Mouse (Mus musculus) MEL (cell line): ENCODE data around the gene Top2a. TPM values are rescaled to one million over a fixed set of nuclear protein-coding genes. Genes with fewer than 3 reads are reported as not detected.

Source experiments
- DNase-seq: peaks from one replicate; pipeline ENCODE4 v3.0.0; 2011; ENCODE audit warnings: low read depth, low spot score
- H3K27ac ChIP-seq: 2 replicates; pipeline ENCODE4 v1.5.1; 2012; ENCODE audit warnings: low read depth, mild to moderate bottlenecking, control low read depth, low read length, moderate library complexity; ENCODE audit not compliant: control insufficient read depth
- H3K27me3 ChIP-seq, 2 experiments: fragments of 150-350 bp in 1 of 2; sonication (generic) in 1 of 2; 2 replicates each; pipeline ENCODE4 v1.6.1; 2012; ENCODE audit warnings: low read length in 2 of 2, mild to moderate bottlenecking in 2 of 2, improper control_type of control experiment in 1 of 2, moderate library complexity in 1 of 2; ENCODE audit not compliant: insufficient read depth in 2 of 2, control insufficient read depth in 1 of 2
- H3K36me3 ChIP-seq, 2 experiments: 2 replicates each; pipeline ENCODE4 v1.6.1; 2012 to 2014; ENCODE audit warnings: low read length in 2 of 2, improper control_type of control experiment in 1 of 2, inconsistent platforms in 1 of 2, mild to moderate bottlenecking in 1 of 2; ENCODE audit not compliant: insufficient read depth in 2 of 2, control insufficient read depth in 1 of 2
- H3K4me1 ChIP-seq, 2 experiments: fragments of 150-350 bp in 1 of 2; sonication (generic) in 1 of 2; 2 replicates each; pipeline ENCODE4 v1.6.1; 2012; ENCODE audit warnings: low read length in 2 of 2, improper control_type of control experiment in 1 of 2, mild to moderate bottlenecking in 1 of 2; ENCODE audit not compliant: insufficient read depth in 2 of 2, control insufficient read depth in 1 of 2
- H3K4me3 ChIP-seq, 2 experiments: fragments of 150-350 bp in 1 of 2; sonication (generic) in 1 of 2; 2 replicates each; pipeline ENCODE4 v1.5.1; 2012; ENCODE audit warnings: low read depth in 2 of 2, low read length in 2 of 2, mild to moderate bottlenecking in 2 of 2, moderate library complexity in 2 of 2, control low read depth in 1 of 2, improper control_type of control experiment in 1 of 2; ENCODE audit not compliant: control insufficient read depth in 1 of 2, insufficient read depth in 1 of 2
- H3K79me2 ChIP-seq: 2 replicates; pipeline ENCODE4 v1.6.1; 2012; ENCODE audit warnings: mild to moderate bottlenecking, low read length, moderate library complexity; ENCODE audit not compliant: control insufficient read depth, poor library complexity, insufficient read depth
- H3K9ac ChIP-seq: 2 replicates; pipeline ENCODE4 v1.6.1; 2012; ENCODE audit warnings: low read depth, mild to moderate bottlenecking, control low read depth, low read length, moderate library complexity; ENCODE audit not compliant: control insufficient read depth, poor library complexity, severe bottlenecking
- H3K9me3 ChIP-seq: fragments of 150-350 bp; sonication (generic); replicated peaks from 2 replicates; pipeline ENCODE4 v1.6.1; 2012; ENCODE audit warnings: mild to moderate bottlenecking, low read length, improper control_type of control experiment, moderate library complexity; ENCODE audit not compliant: insufficient read depth
- BHLHE40 ChIP-seq: IDR thresholded peaks from 2 replicates; pipeline ENCODE4 v1.6.1; 2012; ENCODE audit warnings: low read depth, mild to moderate bottlenecking, inconsistent platforms, low read length, improper control_type of control experiment, borderline replicate concordance
- EP300 ChIP-seq, 2 experiments: IDR thresholded peaks; 2 replicates each; pipeline ENCODE4 v1.6.1; 2011; ENCODE audit warnings: improper control_type of control experiment in 2 of 2, low read length in 2 of 2, low read depth in 1 of 2, mild to moderate bottlenecking in 1 of 2
- NRF1 ChIP-seq: IDR thresholded peaks from 2 replicates; pipeline ENCODE4 v1.6.1; 2014; ENCODE audit warnings: low read depth, mild to moderate bottlenecking, inconsistent platforms, low read length, improper control_type of control experiment, moderate library complexity; ENCODE audit not compliant: poor library complexity, insufficient read depth, severe bottlenecking
- POLR2A ChIP-seq, 2 experiments: IDR thresholded peaks; 2 replicates each; pipeline ENCODE4 v1.6.1; 2011 to 2012; ENCODE audit warnings: low read length in 2 of 2, mild to moderate bottlenecking in 2 of 2, control low read depth in 1 of 2, improper control_type of control experiment in 1 of 2, low read depth in 1 of 2, moderate library complexity in 1 of 2; ENCODE audit not compliant: control insufficient read depth in 1 of 2, insufficient read depth in 1 of 2, poor library complexity in 1 of 2
- RAD21 ChIP-seq: IDR thresholded peaks from 2 replicates; pipeline ENCODE4 v1.6.1; 2011; ENCODE audit warnings: mild to moderate bottlenecking, low read depth, low read length, improper control_type of control experiment
- SMC3 ChIP-seq: IDR thresholded peaks from 2 replicates; pipeline ENCODE4 v1.6.1; 2011; ENCODE audit warnings: low read depth, low read length, improper control_type of control experiment
- TBP ChIP-seq: IDR thresholded peaks from 2 replicates; pipeline ENCODE4 v1.8.0; 2011; ENCODE audit warnings: low read depth, low read length, improper control_type of control experiment
- USF2 ChIP-seq, 2 experiments: IDR thresholded peaks; 2 replicates each; pipeline ENCODE4 v1.6.1; 2011 to 2012; ENCODE audit warnings: improper control_type of control experiment in 2 of 2, low read length in 2 of 2, borderline replicate concordance in 1 of 2, inconsistent platforms in 1 of 2, low read depth in 1 of 2, mild to moderate bottlenecking in 1 of 2; ENCODE audit not compliant: insufficient read depth in 1 of 2
- ZC3H11A ChIP-seq: IDR thresholded peaks from 2 replicates; pipeline ENCODE4 v1.6.1; 2012; ENCODE audit warnings: low read depth, mild to moderate bottlenecking, inconsistent platforms, low read length, improper control_type of control experiment
- ZMIZ1 ChIP-seq: IDR thresholded peaks from 2 replicates; pipeline ENCODE4 v1.6.1; 2012; ENCODE audit warnings: low read depth, mild to moderate bottlenecking, inconsistent platforms, low read length, improper control_type of control experiment, moderate library complexity
- polyA plus RNA-seq, 2 experiments: library from polyadenylated mRNA; stranded (reverse) in 1 of 2; unstranded in 1 of 2; fragments of >175 nt in 1 of 2; fragments of >200 nt in 1 of 2; gene quantifications; 2 replicates each; pipeline versions ENCODE4 v1.2.1 to v1.2.4; 2012; ENCODE audit warnings: low replicate concordance in 2 of 2, low read depth in 1 of 2; ENCODE audit not compliant: insufficient read length in 2 of 2, insufficient read depth in 1 of 2, missing spikeins in 1 of 2
- total RNA-seq: library from RNA; depleted of rRNA; stranded (reverse); fragments of 300-350 nt; gene quantifications from 2 replicates; pipeline ENCODE4 v1.2.3, GENCODE M21; 2012

Gene Top2a
- total and polyA plus RNA-seq, 3 experiments = 395 to 643 (median 443) TPM

GRCm38 (mm10) chr11:98966499-98967141, 57.4 kb downstream of the Top2a start:
- DNase-seq = no peak
- Histone ChIP-seq H3K27me3 (no peaks in the 10 kb centered on the region), H3K9me3 (no peaks in the 10 kb centered on the region), H3K36me3 (peaks cover 0 to 11% of the 10 kb centered on the region in 2 experiments; a peak in 2 of 4 replicates), H3K4me3 (no peak overlapping the region), H3K27ac (no peak overlapping the region), H3K4me1 (peaks cover 0 to 16% of the 10 kb centered on the region in 2 experiments), H3K9ac (no peak overlapping the region), H3K79me2 (no peaks in the 10 kb centered on the region)
- TF ChIP-seq TBP (no peak), EP300 (IDR thresholded peaks at IDR 0.05; ENCODE audit: low read depth in 1 of 2, low read length in 2 of 2) (no peak), RAD21 (no peak), ZC3H11A (no peak), ZMIZ1 (no peak)

GRCm38 (mm10) chr11:98965416-98966077, 58.4 kb downstream of the Top2a start:
- TF ChIP-seq NRF1 = no peak
- TF ChIP-seq POLR2A (IDR thresholded peaks at IDR 0.05; ENCODE audit: control insufficient read depth in 1 of 2, insufficient read depth in 1 of 2, low read depth in 1 of 2, low read length in 2 of 2, poor library complexity in 1 of 2) = no peak
- TF ChIP-seq BHLHE40 = no peak
- no peak for TF ChIP-seq USF2 (IDR thresholded peaks at IDR 0.05; ENCODE audit: borderline replicate concordance in 1 of 2, insufficient read depth in 1 of 2, low read depth in 1 of 2, low read length in 2 of 2)
- no peak for TF ChIP-seq SMC3
- Histone ChIP-seq H3K27ac (no peak overlapping the region), H3K4me3 (no peak overlapping the region), H3K4me1 (peaks cover 0 to 23% of the 10 kb centered on the region in 2 experiments), H3K79me2 (no peaks in the 10 kb centered on the region; the same call in 1 of the 2 replicates), H3K9me3 (no peaks in the 10 kb centered on the region), H3K9ac (no peak overlapping the region), H3K27me3 (no peaks in the 10 kb centered on the region), H3K36me3 (peaks cover 0 to 11% of the 10 kb centered on the region in 2 experiments; a peak in 2 of 4 replicates)
- DNase-seq = no peak
